Mouse (Mus musculus): Measurements from ENCODE around the gene Asap2.
A peak's percentile ranks its signal among the peaks of the same experiment; 100 is the strongest.

- TF ChIP-seq EP300 (optimal IDR thresholded peaks at IDR 0.05) (no peak), CTCF (IDR thresholded peaks at IDR 0.05; ENCODE audit: low read depth) (peak; percentile 69)
Measured at GRCm38 (mm10) chr12:21260494-21261256, 270.4 kb downstream of the Asap2 start.

Measured in stomach, postnatal 0 days (tissue).